Comparison of ENCODE assay signal across 12 mouse cellular contexts in genomic region chr15:103090280-103091164, GRCm38 (mm10).
DNase-seq lines count a peak whose midpoint lies in the region; ATAC-seq lines count a peak whose summit lies in the region.
"Had no signal": no experiment of that assay in that cellular context is flagged by ENCODE, and none has a peak within 500 bp of the region (broad histone marks: within the 10 kb centered on the region; RNA-seq: fewer than 3 reads in every experiment).

No protein-coding gene starts in this region.

- WGBS in neural tube, embryonic 12.5 days = 69% methylated on average over 6 of the region's 6 CpGs
- WGBS in neural tube, embryonic 15.5 days = 54% methylated on average over 6 of the region's 6 CpGs
- 44% methylated on average over 6 of the region's 6 CpGs for WGBS in hindbrain, embryonic 16.5 days

- no peak overlapping the region for H3K4me3 ChIP-seq in neural tube, embryonic 12.5 days
- H3K4me3 ChIP-seq in neural tube, embryonic 15.5 days (replicated peaks) = no peak overlapping the region
- H3K4me3 ChIP-seq in hindbrain, embryonic 16.5 days (ENCODE audit: low read length) = no peak overlapping the region
- H3K4me3 ChIP-seq: midbrain, embryonic 10.5 days had no signal

- H3K27ac ChIP-seq in neural tube, embryonic 12.5 days = 0 out of 2 replicates have a peak overlapping the region, but pooled peaks have one; percentile 12
- no peak overlapping the region for H3K27ac ChIP-seq in neural tube, embryonic 15.5 days (replicated peaks)
- H3K27ac ChIP-seq in hindbrain, embryonic 16.5 days (ENCODE audit: low read depth, low read length) = no peak overlapping the region
- H3K27ac ChIP-seq: midbrain, embryonic 10.5 days had no signal

- H3K27me3 ChIP-seq in neural tube, embryonic 12.5 days (replicated peaks) = no peaks in the 10 kb centered on the region
- no peaks in the 10 kb centered on the region for H3K27me3 ChIP-seq in neural tube, embryonic 15.5 days (replicated peaks)
- peaks cover 7% of the 10 kb centered on the region for H3K27me3 ChIP-seq in hindbrain, embryonic 16.5 days (replicated peaks; ENCODE audit: control insufficient read depth, insufficient read depth, low read length)

- ATAC-seq in neural tube, embryonic 12.5 days (ENCODE audit: low FRiP score, low read depth) = no peak
- ATAC-seq in neural tube, embryonic 15.5 days (ENCODE audit: low FRiP score) = no peak
- ATAC-seq in hindbrain, embryonic 16.5 days = peak; percentile 37; the same call in 1 of the 2 replicates
- no peak for ATAC-seq in cerebellum, adult (ENCODE audit: insufficient number of reproducible peaks, low FRiP score, low TSS enrichment)
- ATAC-seq: CD4-positive, CD25-positive, alpha-beta regulatory T cell, adult 4 months had no signal

- peak; percentile 30 to 49 for DNase-seq in frontal cortex, postnatal 36 days (ENCODE audit: low spot score in 2 of 2)
- no peak for DNase-seq in frontal cortex, postnatal 10 days (ENCODE audit: low spot score in 2 of 2)
- peak; percentile 69 for DNase-seq in kidney, postnatal 36 days
- DNase-seq in spleen, postnatal 36 days (ENCODE audit: low spot score in 2 of 2) = no peak
- DNase-seq: lung, embryonic 14.5 days; thymus, postnatal 25 days had no signal

- no peak overlapping the region for H3K4me2 ChIP-seq in neural tube, embryonic 12.5 days (replicated peaks)
- no peak overlapping the region for H3K4me2 ChIP-seq in neural tube, embryonic 15.5 days
- H3K4me2 ChIP-seq in hindbrain, embryonic 16.5 days (ENCODE audit: low read length) = no peak overlapping the region
- H3K4me2 ChIP-seq: lung, embryonic 14.5 days had no signal

- peaks cover 32% of the 10 kb centered on the region for H3K36me3 ChIP-seq in neural tube, embryonic 12.5 days
- no peaks in the 10 kb centered on the region for H3K36me3 ChIP-seq in neural tube, embryonic 15.5 days
- H3K36me3 ChIP-seq in hindbrain, embryonic 16.5 days (ENCODE audit: control insufficient read depth, insufficient read depth, low read length) = no peaks in the 10 kb centered on the region
- H3K36me3 ChIP-seq: midbrain, embryonic 10.5 days had no signal

- H3K9me3 ChIP-seq in neural tube, embryonic 12.5 days = no peaks in the 10 kb centered on the region
- H3K9me3 ChIP-seq in neural tube, embryonic 15.5 days (replicated peaks) = no peaks in the 10 kb centered on the region
- H3K9me3 ChIP-seq in hindbrain, embryonic 16.5 days (ENCODE audit: control insufficient read depth, low read length) = no peaks in the 10 kb centered on the region
- H3K9me3 ChIP-seq: midbrain, embryonic 10.5 days had no signal

- peaks cover 66% of the 10 kb centered on the region for H3K4me1 ChIP-seq in neural tube, embryonic 12.5 days
- peaks cover 79% of the 10 kb centered on the region for H3K4me1 ChIP-seq in neural tube, embryonic 15.5 days
- H3K4me1 ChIP-seq in hindbrain, embryonic 16.5 days (ENCODE audit: control insufficient read depth, insufficient read depth, low read depth, low read length) = peaks cover 27% of the 10 kb centered on the region

- 0 out of 2 replicates have a peak overlapping the region, but pooled peaks have one; percentile 10 for H3K9ac ChIP-seq in neural tube, embryonic 12.5 days
- H3K9ac ChIP-seq in neural tube, embryonic 15.5 days (replicated peaks) = no peak overlapping the region
- no peak overlapping the region for H3K9ac ChIP-seq in hindbrain, embryonic 16.5 days (ENCODE audit: low read depth, low read length)
- H3K9ac ChIP-seq: lung, embryonic 14.5 days had no signal

Comparison
In these comparisons a context has a peak if more than half of its experiments do, and no peak if none do; other contexts are left out.
1. DNase-seq: peak in frontal cortex, postnatal 36 days (2 of 2) and kidney, postnatal 36 days (2 of 2); none in frontal cortex, postnatal 10 days (0 of 2) and spleen, postnatal 36 days (0 of 2).